Mouse (Mus musculus) thymus, postnatal 0 days (tissue): ENCODE measurements at regions not wholly inside any gene's neighbourhood (a gene's known extent, or its start where the extent isn't known, plus 50 kb on each side); places are given as distances from the start of the nearest gene placed in this dataset.

Experiments
- DNase-seq: peaks from one replicate; pipeline ENCODE4 v3.0.0-alpha.2; 2015; ENCODE audit warnings: low spot score

- DNase-seq: no peak
Measured at GRCm38 (mm10) chr4:64811974-64812373, 312.0 kb upstream of the Pappa start.

GRCm38 (mm10) chr4:64812812-64813211 is 311.2 kb upstream of the Pappa start:
- no peak for DNase-seq

DNA sequence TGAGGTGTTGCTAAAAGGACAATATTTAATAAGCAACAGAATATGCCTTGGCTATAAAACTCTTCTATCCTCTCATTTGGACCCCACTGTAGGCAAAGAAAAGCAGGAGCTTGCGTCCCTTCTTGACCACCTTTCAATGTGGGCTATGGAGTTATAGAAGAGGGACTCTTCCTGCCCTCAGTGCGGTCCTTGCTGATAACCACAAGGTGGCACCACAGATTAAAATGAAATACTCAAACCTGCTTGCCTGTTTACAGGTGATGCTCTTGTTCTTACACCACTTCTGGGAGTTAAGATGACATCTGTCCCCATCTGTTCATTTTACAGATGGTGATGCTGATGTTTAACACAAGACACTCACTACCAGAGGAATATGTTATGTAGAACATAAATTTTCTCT is 291.1 kb upstream of the Pappa start:
- no peak for DNase-seq

GRCm38 (mm10) chr4:64874521-64874920 is 249.5 kb upstream of the Pappa start:
- DNase-seq: no peak

DNA sequence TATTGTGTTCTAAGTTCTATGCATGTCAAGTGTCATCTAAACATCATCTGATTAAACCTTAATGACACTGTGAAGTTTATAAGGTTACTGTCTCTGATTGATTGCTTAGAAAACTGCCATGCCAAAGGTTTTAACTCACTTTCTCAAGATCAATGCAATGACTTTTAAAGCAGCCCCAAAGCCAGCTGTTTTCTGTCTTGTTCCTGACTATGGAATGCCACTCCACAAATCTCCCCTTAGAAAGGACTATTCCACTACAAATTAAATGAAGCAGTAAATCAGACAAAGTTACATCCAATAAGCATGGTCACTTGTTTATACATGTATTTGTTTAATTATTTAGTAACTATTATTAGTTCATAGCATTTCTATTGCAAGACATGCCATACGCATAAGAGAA is 247.1 kb upstream of the Pappa start:
- no peak for DNase-seq

GRCm38 (mm10) chr4:64897935-64898334 is 226.0 kb upstream of the Pappa start:
- no peak for DNase-seq

DNA sequence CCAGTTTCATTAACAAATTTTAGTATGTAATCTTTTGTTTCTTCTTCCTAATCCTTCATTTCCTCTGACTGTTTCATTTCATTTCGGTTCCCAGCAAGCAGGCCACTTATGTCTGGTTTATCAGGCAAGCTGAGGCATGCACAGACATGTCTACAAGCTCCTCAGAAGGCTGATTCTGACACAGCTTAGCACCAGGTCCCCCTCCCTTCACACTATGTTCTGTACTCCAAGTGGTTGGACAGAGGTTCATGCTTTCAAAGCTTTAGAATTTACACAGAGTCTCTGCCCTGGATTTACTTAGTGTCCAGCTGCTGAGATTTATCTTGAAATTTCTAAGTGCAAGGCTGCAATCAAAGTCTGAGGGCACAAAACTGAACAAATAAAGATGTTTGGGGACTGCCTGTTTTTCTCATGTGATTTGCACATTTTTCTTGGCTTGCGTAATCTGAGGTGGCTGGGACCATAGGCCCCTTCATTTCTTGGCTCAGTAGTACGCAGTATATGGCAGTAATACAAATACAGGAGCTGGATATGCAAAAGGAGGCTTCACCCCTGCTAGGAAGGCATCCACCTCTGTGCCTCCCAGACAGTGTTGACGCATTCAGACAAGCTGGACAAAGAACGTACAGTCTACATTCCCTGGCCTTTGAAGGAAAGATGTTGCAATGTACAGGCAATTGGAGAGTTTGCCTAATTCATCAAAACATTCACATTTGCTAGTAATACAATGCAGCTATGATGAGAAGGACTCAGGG is 222.7 kb upstream of the Pappa start:
- DNase-seq: no peak

DNA sequence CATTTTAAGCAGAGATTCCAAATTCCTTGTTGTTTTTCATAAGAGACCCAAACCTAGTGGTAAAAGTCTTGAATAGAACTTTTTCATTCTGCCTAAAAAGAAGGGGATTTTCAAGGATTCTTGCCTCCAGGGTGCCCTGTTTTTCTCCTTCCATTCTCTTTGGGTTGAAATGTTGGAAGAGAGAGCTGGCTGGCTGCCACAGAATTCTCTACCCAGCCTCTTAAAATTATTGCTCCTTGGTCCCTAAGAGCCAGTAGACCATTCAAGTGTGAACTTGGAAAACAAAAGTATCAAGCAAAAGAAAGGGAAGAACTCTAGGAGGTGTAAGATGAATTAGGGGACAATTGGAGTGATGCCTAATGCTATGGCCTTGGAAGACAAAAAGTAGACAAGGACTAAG is 200.2 kb upstream of the Pappa start:
- DNase-seq: no peak

- DNase-seq: no peak
Measured at GRCm38 (mm10) chr4:64928553-64928952, 195.4 kb upstream of the Pappa start.

DNA sequence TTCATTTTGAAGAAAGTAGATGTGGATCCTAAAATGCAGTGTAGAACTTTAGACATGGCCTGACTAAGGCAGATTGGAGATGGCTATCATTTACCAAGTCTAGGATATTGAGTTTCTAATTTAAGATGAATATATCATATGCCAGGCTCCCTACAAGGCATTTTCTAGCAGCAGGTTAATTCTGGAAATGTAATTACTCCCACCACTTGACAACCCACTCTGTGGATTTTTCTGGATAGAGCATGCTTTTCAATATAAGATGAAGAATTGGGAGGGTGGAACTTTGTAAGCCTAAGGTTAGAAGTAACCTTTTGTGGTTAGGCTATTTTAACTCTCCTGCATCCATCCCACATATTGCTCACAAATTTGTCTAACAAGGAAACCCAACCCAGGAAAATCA is 178.4 kb upstream of the Pappa start:
- DNase-seq: no peak

- no peak for DNase-seq
Measured at GRCm38 (mm10) chr4:64952651-64953050, 171.3 kb upstream of the Pappa start.

- DNase-seq: no peak
Measured at GRCm38 (mm10) chr4:64958843-64959242, 165.1 kb upstream of the Pappa start.

DNA sequence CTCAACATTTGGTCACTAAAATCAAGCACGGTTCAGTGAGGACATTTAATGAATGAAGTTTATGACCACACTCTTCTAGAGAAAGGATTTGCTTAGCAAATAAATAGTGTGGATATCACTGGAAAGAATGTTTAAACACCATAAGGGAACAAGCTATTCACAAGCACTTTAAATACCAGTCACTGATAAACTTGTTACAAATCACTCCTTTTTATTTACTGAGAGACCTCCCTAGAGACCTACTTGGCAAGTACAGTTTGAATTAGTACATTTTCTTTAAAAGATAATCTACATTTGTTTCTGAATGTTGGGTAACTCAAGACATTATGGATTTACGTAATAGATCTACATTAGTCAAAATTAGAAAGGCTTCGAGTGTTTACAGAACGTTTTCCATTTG is 162.2 kb upstream of the Pappa start:
- DNase-seq: no peak
